Mouse (Mus musculus): Measurements from ENCODE around the gene Nop56.

Nop56 gene

GRCm38 (mm10) chr2:130274149-130274861 lies at the start of gene Nop56:
TSS of gene Nop56 (plus strand) at chr2:130274430.
- DNase-seq: peak; percentile 98 to 99

GRCm38 (mm10) chr2:130246912-130247311 lies 27.3 kb upstream of the Nop56 start:
- DNase-seq: peak; percentile 35 to 42

- no peak for DNase-seq
These were observed 26.0 kb upstream of the Nop56 start for GRCm38 (mm10) chr2:130248226-130248625.

GRCm38 (mm10) chr2:130256762-130257161 lies 17.5 kb upstream of the Nop56 start:
- no peak for DNase-seq

- DNase-seq: no peak
These were observed 13.4 kb upstream of the Nop56 start for GRCm38 (mm10) chr2:130260822-130261221.

- DNase-seq: no peak
These were observed 12.3 kb upstream of the Nop56 start for GRCm38 (mm10) chr2:130261914-130262313.

GRCm38 (mm10) chr2:130262398-130262797 lies 11.8 kb upstream of the Nop56 start:
- DNase-seq: no peak

- no peak for DNase-seq
These were observed 8.7 kb upstream of the Nop56 start for GRCm38 (mm10) chr2:130265520-130265919.

GRCm38 (mm10) chr2:130268074-130268473 lies 6.2 kb upstream of the Nop56 start:
- DNase-seq: no peak

GRCm38 (mm10) chr2:130273732-130274131 lies 498 bp upstream of the Nop56 start:
- peak in 1 of 2 experiments; percentile 37 for DNase-seq

GRCm38 (mm10) chr2:130274862-130275261 lies 632 bp downstream of the Nop56 start:
- DNase-seq: no peak

GRCm38 (mm10) chr2:130275649-130276048 lies 1.4 kb downstream of the Nop56 start:
- peak; percentile 40 to 78 for DNase-seq

GRCm38 (mm10) chr2:130279600-130280091 lies 5.4 kb downstream of the Nop56 start:
- DNase-seq: no peak

- DNase-seq: no peak
These were observed 6.0 kb downstream of the Nop56 start for GRCm38 (mm10) chr2:130280224-130280623.

- DNase-seq: no peak
These were observed 6.6 kb downstream of the Nop56 start for GRCm38 (mm10) chr2:130280818-130281217.

- peak; percentile 91 to 95 for DNase-seq
These were observed 9.8 kb downstream of the Nop56 start, which contains the start of gene Idh3b for GRCm38 (mm10) chr2:130283854-130284654. TSS of gene Idh3b (minus strand) at chr2:130284547.

- DNase-seq: no peak
These were observed 14.9 kb downstream of the Nop56 start for GRCm38 (mm10) chr2:130289086-130289485.

GRCm38 (mm10) chr2:130291434-130291833 lies 17.2 kb downstream of the Nop56 start:
- DNase-seq: peak; percentile 83 to 86

- DNase-seq: no peak
These were observed 18.8 kb downstream of the Nop56 start for GRCm38 (mm10) chr2:130293009-130293408.

- DNase-seq: no peak
These were observed 19.3 kb downstream of the Nop56 start for GRCm38 (mm10) chr2:130293486-130293885.

GRCm38 (mm10) chr2:130294218-130294935 lies 20.1 kb downstream of the Nop56 start:
- DNase-seq: no peak

- peak; percentile 41 to 71 for DNase-seq
These were observed 20.7 kb downstream of the Nop56 start, which contains the start of gene Ebf4 for GRCm38 (mm10) chr2:130294936-130295277. TSS of gene Ebf4 (plus strand) at chr2:130295169.

Data from kidney, postnatal 36 days (tissue).